Mouse (Mus musculus): ENCODE results near the gene March7.

DNA sequence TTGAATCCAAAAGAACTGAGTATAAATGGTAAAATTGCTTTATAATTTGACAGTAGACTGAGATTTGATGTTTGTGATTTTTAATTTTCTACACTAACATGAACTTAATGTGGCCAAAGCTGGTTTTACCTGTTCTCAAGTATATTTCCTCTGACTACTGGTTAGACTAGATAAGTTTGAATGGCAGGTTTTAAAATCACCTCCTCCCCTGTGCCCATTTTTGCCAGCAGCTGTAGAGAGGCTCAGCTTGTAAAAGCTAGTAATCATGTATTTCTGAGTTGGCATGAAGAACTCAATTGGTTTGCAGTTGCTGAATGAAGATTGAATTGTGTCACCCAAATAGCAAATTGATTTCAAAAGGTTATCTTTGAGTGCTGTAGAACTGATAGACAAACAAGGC lies 2.8 kb downstream of the March7 start:
- TF ChIP-seq CTCF (IDR thresholded peaks at IDR 0.05; ENCODE audit: low read depth) (no peak), EP300 (IDR thresholded peaks at IDR 0.05; ENCODE audit: low read depth) (no peak)
